Mouse (Mus musculus) heart, postnatal 0 days (tissue): ENCODE data around the gene Ttc30a1.

ENCODE experiments used
- CTCF ChIP-seq: IDR thresholded peaks from 2 replicates; pipeline ENCODE4 v1.5.1; 2016; ENCODE audit warnings: antibody characterized with exemption, control low read depth, low read depth
- EP300 ChIP-seq: IDR thresholded peaks from 2 replicates; pipeline ENCODE4 v1.6.1; 2016; ENCODE audit warnings: antibody characterized with exemption, low read depth

DNA sequence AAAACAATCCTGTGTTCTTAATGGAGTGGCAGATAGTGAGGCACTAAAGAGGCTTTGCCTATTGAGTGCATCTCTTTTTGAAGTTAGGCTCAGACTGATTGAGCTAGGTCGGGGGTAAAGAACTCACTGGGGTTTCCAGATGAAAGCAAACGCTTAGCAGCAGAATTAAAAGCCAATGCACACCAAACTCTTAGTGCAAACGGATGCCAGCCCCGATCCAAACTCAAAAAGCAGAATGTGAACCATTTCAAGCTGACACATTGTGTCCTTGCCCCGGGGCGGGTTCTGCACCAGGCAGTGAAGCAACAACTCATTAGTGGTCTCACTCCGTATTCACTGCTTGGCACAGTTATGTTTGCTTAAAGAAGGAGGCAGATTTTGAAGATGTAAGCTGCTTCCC lies 35.1 kb upstream of the Ttc30a1 start:
- TF ChIP-seq CTCF, result no peak
- TF ChIP-seq EP300, result no peak
